Mouse (Mus musculus) E14TG2a.4 (cell line): ENCODE results near the gene Gdnf.

Source experiments
- H3K27me3 ChIP-seq: 2 replicates; pipeline ENCODE4 v1.6.1; 2014; ENCODE audit warnings: low read length, control low read depth; ENCODE audit not compliant: insufficient read depth
- H3K36me3 ChIP-seq: 2 replicates; pipeline ENCODE4 v1.6.1; 2014; ENCODE audit warnings: low read length, control low read depth; ENCODE audit not compliant: insufficient read depth
- H3K4me1 ChIP-seq: replicated peaks from 2 replicates; pipeline ENCODE4 v1.6.1; 2014; ENCODE audit warnings: low read depth, low read length, control low read depth
- H3K4me3 ChIP-seq: replicated peaks from 2 replicates; pipeline ENCODE4 v1.5.1; 2014; ENCODE audit warnings: mild to moderate bottlenecking, low read length
- H3K9me3 ChIP-seq: 2 replicates; pipeline ENCODE4 v1.6.1; 2014; ENCODE audit warnings: low read length, control low read depth
- CTCF ChIP-seq: conservative IDR thresholded peaks from 2 replicates; pipeline ENCODE4 v1.5.1; 2014; ENCODE audit warnings: low read length
- NANOG ChIP-seq: IDR thresholded peaks from 2 replicates; pipeline ENCODE4 v1.6.1; 2014; ENCODE audit warnings: borderline replicate concordance, low read length, mixed read lengths
- POU5F1 ChIP-seq: IDR thresholded peaks from 2 replicates; pipeline ENCODE4 v1.6.1; 2014; ENCODE audit warnings: low read length, borderline replicate concordance

Gene Gdnf

DNA sequence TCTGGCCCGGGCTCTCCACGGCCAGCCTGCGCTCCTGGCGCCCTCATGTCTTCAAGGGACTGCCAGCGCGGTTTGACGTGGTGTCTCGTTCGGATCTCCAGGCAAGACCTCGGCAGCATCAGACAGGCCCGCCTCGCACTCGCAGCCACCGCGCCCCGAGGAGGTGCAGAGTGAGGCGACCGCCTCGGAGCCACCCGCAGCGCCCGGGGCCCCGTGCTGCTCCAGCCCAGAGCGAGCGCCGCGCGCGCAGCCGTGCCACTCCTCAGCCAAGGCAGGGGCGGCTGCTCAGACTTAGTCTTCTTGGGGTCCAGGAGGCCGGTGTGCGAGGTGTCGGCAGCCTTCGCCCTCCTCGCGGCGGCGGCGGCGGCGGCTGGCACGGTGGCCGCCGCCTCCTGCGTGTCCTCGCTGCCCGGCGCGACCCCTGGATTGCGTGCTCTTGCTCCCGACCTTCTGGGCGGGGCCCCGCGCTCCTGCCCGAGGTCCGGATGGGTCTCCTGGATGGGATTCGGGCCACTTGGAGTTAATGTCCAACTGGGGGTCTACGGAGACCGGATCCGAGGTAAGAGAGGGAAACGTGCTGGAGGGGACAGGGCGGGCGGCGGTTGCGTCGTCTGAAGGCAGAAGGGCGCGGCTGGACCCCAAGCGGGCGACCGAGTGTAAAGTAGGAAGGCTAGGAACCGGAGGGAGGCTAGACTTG, at the start of gene Gdnf:
Gene Gdnf (plus strand): TSS at position 291 of the 697 bp plus-strand sequence.
- H3K4me1 ChIP-seq = peaks cover 49% of the 10 kb centered on the region
- no peaks in the 10 kb centered on the region for H3K9me3 ChIP-seq
- TF ChIP-seq POU5F1 (no peak), CTCF (no peak), NANOG (no peak)
- H3K36me3 ChIP-seq = no peaks in the 10 kb centered on the region
- H3K27me3 ChIP-seq = peaks cover 99% of the 10 kb centered on the region
- peak within 1 kb of the TSS; percentile 76 for H3K4me3 ChIP-seq

DNA sequence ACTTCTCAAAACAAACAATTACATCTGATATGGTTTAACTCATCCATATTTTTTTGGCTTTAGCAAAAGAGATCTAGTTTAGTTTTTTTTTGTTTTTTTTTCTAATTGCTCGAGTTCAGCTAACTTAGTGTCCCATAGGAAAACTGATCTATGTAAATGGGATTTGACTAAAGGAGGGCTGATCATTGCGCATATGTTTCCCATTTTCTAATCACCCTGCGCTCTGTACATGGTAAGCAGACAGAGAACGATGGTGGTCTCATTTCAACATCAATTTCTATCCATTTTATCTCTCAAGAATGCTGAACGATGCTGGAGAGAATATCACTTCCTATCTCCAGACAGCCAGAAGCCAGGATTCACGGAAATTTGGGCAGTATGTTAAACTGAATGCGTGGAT, 43.5 kb upstream of the Gdnf start:
- TF ChIP-seq CTCF (no peak), POU5F1 (no peak), NANOG (no peak)
- no peaks in the 10 kb centered on the region for H3K27me3 ChIP-seq
- H3K4me1 ChIP-seq = no peaks in the 10 kb centered on the region
- H3K4me3 ChIP-seq = no peak overlapping the region
- H3K9me3 ChIP-seq = no peaks in the 10 kb centered on the region
- no peaks in the 10 kb centered on the region for H3K36me3 ChIP-seq

- peaks cover 10% of the 10 kb centered on the region for H3K4me1 ChIP-seq
- no peaks in the 10 kb centered on the region for H3K27me3 ChIP-seq
- no peak overlapping the region for H3K4me3 ChIP-seq
- H3K9me3 ChIP-seq = no peaks in the 10 kb centered on the region
- TF ChIP-seq NANOG (no peak), POU5F1 (no peak), CTCF (no peak)
- no peaks in the 10 kb centered on the region for H3K36me3 ChIP-seq
These were observed 37.7 kb upstream of the Gdnf start for GRCm38 (mm10) chr15:7772983-7773382.

DNA sequence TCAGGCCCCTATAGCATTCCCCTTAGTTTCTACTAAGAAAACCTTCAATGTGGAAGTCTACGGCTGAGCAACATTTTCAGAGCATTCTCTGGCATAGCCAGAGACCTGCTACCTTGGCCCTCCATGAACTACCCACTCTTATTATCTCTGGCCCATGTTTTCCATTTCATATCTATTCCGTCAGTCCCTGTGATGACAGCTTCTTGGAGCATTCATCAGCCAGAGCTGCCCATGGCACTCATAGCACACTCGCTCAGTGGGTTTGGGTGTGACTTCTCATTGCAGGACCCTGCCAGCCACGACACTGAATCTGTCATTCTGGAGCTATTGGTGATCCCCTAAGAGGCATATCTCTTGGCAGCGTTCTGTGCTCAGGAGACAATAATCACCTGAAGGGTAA, 29.1 kb upstream of the Gdnf start:
- H3K4me1 ChIP-seq = peaks cover 9% of the 10 kb centered on the region
- H3K27me3 ChIP-seq = no peaks in the 10 kb centered on the region
- TF ChIP-seq NANOG = no peak
- TF ChIP-seq CTCF = no peak
- no peak for TF ChIP-seq POU5F1
- H3K9me3 ChIP-seq = no peaks in the 10 kb centered on the region
- no peak overlapping the region for H3K4me3 ChIP-seq
- no peaks in the 10 kb centered on the region for H3K36me3 ChIP-seq

DNA sequence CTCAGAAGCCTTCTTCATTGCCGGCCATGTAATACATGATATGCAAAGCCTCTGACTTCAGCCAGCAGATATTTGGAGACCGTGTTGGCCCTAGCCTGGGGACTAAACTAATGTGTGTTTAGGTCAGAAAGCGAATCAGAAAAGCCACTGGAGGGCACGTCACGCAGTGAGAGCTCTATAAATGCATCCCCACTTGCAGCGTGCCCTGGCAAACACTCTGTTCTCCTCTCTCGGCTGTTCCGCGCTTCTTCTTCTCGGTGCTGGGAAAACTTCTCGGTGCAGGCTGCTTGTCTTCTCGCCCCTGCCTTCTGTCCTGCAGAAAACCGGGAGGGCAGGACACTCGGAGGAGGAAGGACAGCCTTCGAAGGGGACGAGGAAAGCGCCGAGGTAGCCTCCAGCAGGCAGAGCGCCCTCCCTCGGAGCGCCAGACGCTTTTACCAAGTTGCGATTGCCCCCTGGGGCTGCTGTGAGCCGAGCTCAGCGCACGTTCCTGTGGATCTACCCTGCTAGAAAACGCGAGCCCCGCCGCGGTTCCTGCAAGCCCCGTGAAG, 730 bp upstream of the Gdnf start:
- Histone ChIP-seq H3K27me3 (peaks cover 93% of the 10 kb centered on the region), H3K36me3 (no peaks in the 10 kb centered on the region), H3K4me1 (peaks cover 43% of the 10 kb centered on the region), H3K4me3 (peak overlapping the region; percentile 76), H3K9me3 (no peaks in the 10 kb centered on the region)
- no peak for TF ChIP-seq POU5F1
- TF ChIP-seq NANOG = no peak
- no peak for TF ChIP-seq CTCF

GRCm38 (mm10) chr15:7811253-7811625, 593 bp downstream of the Gdnf start:
- Histone ChIP-seq H3K9me3 (no peaks in the 10 kb centered on the region), H3K27me3 (peaks cover 100% of the 10 kb centered on the region), H3K4me3 (peak overlapping the region; percentile 76), H3K4me1 (peaks cover 51% of the 10 kb centered on the region), H3K36me3 (no peaks in the 10 kb centered on the region)
- no peak for TF ChIP-seq CTCF
- TF ChIP-seq NANOG = no peak
- no peak for TF ChIP-seq POU5F1

- Histone ChIP-seq H3K36me3 (no peaks in the 10 kb centered on the region), H3K4me1 (peaks cover 51% of the 10 kb centered on the region), H3K27me3 (peaks cover 100% of the 10 kb centered on the region), H3K9me3 (no peaks in the 10 kb centered on the region), H3K4me3 (0 out of 2 replicates have a peak overlapping the region, but pooled peaks have one; percentile 76)
- TF ChIP-seq CTCF = no peak
- no peak for TF ChIP-seq POU5F1
- no peak for TF ChIP-seq NANOG
These were observed 1.4 kb downstream of the Gdnf start for GRCm38 (mm10) chr15:7811856-7812733.

- Histone ChIP-seq H3K9me3 (no peaks in the 10 kb centered on the region), H3K27me3 (peaks cover 100% of the 10 kb centered on the region), H3K36me3 (no peaks in the 10 kb centered on the region), H3K4me1 (peaks cover 51% of the 10 kb centered on the region), H3K4me3 (peak overlapping the region; percentile 74)
- TF ChIP-seq NANOG (no peak), CTCF (peak; percentile 63), POU5F1 (no peak)
These were observed 2.4 kb downstream of the Gdnf start for GRCm38 (mm10) chr15:7812872-7813530.
